Mouse (Mus musculus) ES-Bruce4 (cell line): ENCODE data around the gene Nbea. TPM values are rescaled to one million over a fixed set of nuclear protein-coding genes. Genes with fewer than 3 reads are reported as not detected.
"Not testable (repeated sequence)": the region's sequence is repeated elsewhere in the genome, so short reads cannot be mapped to it uniquely, and the experiment has no call there.

Experiments
- H3K27ac ChIP-seq: 2 replicates; pipeline ENCODE4 v1.5.1; 2012; ENCODE audit warnings: low read length, inconsistent platforms; ENCODE audit not compliant: insufficient read depth
- H3K27me3 ChIP-seq: 2 replicates; pipeline ENCODE4 v1.6.1; 2012; ENCODE audit warnings: mild to moderate bottlenecking, low read length, inconsistent platforms; ENCODE audit not compliant: control insufficient read depth, poor library complexity, insufficient read depth, severe bottlenecking
- H3K36me3 ChIP-seq: 2 replicates; pipeline ENCODE4 v1.6.1; 2012; ENCODE audit warnings: inconsistent platforms, mild to moderate bottlenecking, low read length, moderate library complexity; ENCODE audit not compliant: control insufficient read depth, poor library complexity, insufficient read depth, severe bottlenecking
- H3K4me1 ChIP-seq: one replicate; pipeline ENCODE4 v1.8.1; 2011; ENCODE audit warnings: low read length; ENCODE audit not compliant: control insufficient read depth, insufficient read depth
- H3K4me3 ChIP-seq: 2 replicates; pipeline ENCODE4 v1.5.1; 2011; ENCODE audit warnings: low read depth, mild to moderate bottlenecking, low read length
- H3K9ac ChIP-seq: 2 replicates; pipeline ENCODE4 v1.6.1; 2012; ENCODE audit warnings: low read depth, mild to moderate bottlenecking, inconsistent platforms; ENCODE audit not compliant: poor library complexity, severe bottlenecking
- H3K9me3 ChIP-seq: replicated peaks from 2 replicates; pipeline ENCODE4 v1.6.1; 2012; ENCODE audit warnings: mild to moderate bottlenecking, low read length, inconsistent platforms; ENCODE audit not compliant: control insufficient read depth, poor library complexity, insufficient read depth, severe bottlenecking
- CTCF ChIP-seq: IDR thresholded peaks from one replicate; pipeline ENCODE4 v1.8.1; 2011; ENCODE audit warnings: low read depth, low read length
- EP300 ChIP-seq: IDR thresholded peaks from 2 replicates; pipeline ENCODE4 v1.6.1; 2011; ENCODE audit warnings: low read depth, low read length; ENCODE audit not compliant: insufficient read depth
- POLR2A ChIP-seq: IDR thresholded peaks from one replicate; pipeline ENCODE4 v1.8.1; 2011; ENCODE audit warnings: low read length; ENCODE audit not compliant: insufficient read depth
- polyA plus RNA-seq: library from polyadenylated mRNA; stranded (reverse); fragments of >200 nt; gene quantifications from 2 replicates; pipeline ENCODE4 v1.2.4, GENCODE M21; 2011; ENCODE audit warnings: low read depth; ENCODE audit not compliant: missing spikeins, insufficient read depth, insufficient read length

Nbea gene
- polyA plus RNA-seq, 1 experiment, result 6.1 TPM

- no peaks in the 10 kb centered on the region for H3K4me1 ChIP-seq
- H3K4me3 ChIP-seq, result no peak overlapping the region
- no peaks in the 10 kb centered on the region for H3K36me3 ChIP-seq
- no peak overlapping the region for H3K27ac ChIP-seq
- no peaks in the 10 kb centered on the region for H3K9me3 ChIP-seq
- H3K27me3 ChIP-seq, result no peaks in the 10 kb centered on the region
- no peak overlapping the region for H3K9ac ChIP-seq
- TF ChIP-seq POLR2A (no peak), EP300 (no peak), CTCF (no peak)
These were observed 183.2 kb downstream of the Nbea start for GRCm38 (mm10) chr3:56000259-56000658.

- TF ChIP-seq EP300, result no peak
- TF ChIP-seq CTCF, result no peak
- TF ChIP-seq POLR2A, result no peak
- no peaks in the 10 kb centered on the region for H3K4me1 ChIP-seq
- no peak overlapping the region for H3K27ac ChIP-seq
- no peaks in the 10 kb centered on the region for H3K27me3 ChIP-seq
- no peak overlapping the region for H3K4me3 ChIP-seq
- no peak overlapping the region for H3K9ac ChIP-seq
- no peaks in the 10 kb centered on the region for H3K36me3 ChIP-seq
- no peaks in the 10 kb centered on the region for H3K9me3 ChIP-seq
These were observed 205.1 kb downstream of the Nbea start for GRCm38 (mm10) chr3:55978361-55978760.

DNA sequence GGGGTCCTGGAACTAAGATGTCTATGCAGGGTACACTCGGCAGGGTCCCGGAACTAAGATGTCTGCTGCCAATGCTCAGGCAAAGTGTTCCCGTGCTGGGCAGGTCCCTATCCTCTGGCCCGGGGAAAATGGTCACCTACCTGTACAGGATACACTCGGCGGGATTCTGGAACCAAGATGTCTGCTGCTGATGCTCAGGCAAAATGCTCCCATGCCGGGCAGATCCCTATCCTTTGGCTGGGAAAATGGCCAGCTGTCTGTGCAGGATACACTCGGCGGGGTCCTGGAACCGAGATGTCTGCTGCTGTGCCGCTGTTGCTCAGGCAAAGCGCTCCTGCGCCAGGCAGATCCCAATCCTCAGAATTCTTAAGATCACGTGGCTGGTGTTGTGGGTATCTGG, 206.5 kb downstream of the Nbea start:
- H3K4me1 ChIP-seq, H3K36me3 ChIP-seq, H3K27ac ChIP-seq, H3K9me3 ChIP-seq, H3K27me3 ChIP-seq: not testable (repeated sequence)
- peak overlapping the region; percentile 91 for H3K4me3 ChIP-seq
- peak overlapping the region; percentile 72 for H3K9ac ChIP-seq

DNA sequence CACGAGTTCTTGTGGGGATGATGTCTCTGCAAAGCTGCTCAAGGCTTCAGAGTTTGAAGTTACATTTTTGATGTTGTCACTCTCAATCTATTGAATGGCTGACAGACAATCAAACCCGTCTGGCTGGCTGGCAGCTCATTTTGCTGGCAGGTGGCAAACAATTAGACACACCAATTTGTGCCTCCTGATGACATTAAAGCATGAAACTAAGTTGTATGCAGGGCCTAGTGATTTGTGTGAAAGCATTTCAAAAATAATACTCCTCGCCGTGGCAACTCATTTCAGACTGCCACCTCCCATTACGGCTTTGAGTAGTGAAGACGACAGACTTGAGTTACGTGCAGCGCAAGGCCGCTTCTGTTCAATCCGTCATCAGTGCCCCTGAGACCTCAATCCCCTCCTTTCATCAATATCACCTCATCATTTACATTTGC, 217.8 kb downstream of the Nbea start:
- H3K27ac ChIP-seq, result no peak overlapping the region
- no peaks in the 10 kb centered on the region for H3K36me3 ChIP-seq
- no peaks in the 10 kb centered on the region for H3K9me3 ChIP-seq
- TF ChIP-seq CTCF, result no peak
- no peak for TF ChIP-seq POLR2A
- no peak for TF ChIP-seq EP300
- H3K4me3 ChIP-seq, result no peak overlapping the region
- no peaks in the 10 kb centered on the region for H3K4me1 ChIP-seq
- H3K27me3 ChIP-seq, result no peaks in the 10 kb centered on the region
- H3K9ac ChIP-seq, result no peak overlapping the region

DNA sequence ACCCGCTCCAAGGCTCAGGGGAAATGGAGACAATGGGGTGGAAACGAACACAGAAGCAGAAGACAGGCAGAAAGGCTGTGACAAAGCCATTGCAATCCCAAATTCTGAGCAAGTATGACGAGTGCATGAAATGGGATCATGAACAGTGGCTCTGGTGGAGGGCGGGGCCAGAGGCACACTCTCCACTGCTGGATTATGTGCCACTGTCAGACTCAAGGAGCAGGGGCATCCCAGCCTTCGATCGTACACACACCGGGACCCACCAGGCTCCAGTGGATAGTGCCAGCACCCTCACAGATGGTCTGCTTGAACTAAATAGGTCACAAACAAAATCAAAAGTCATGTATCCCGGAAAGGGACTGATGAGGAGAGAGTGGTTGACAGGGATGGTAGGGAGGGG, 220.5 kb downstream of the Nbea start:
- Histone ChIP-seq H3K4me3 (no peak overlapping the region), H3K27ac (no peak overlapping the region), H3K9me3 (no peaks in the 10 kb centered on the region), H3K36me3 (no peaks in the 10 kb centered on the region), H3K27me3 (no peaks in the 10 kb centered on the region), H3K4me1 (no peaks in the 10 kb centered on the region), H3K9ac (no peak overlapping the region)
- TF ChIP-seq POLR2A (no peak), CTCF (no peak), EP300 (no peak)

GRCm38 (mm10) chr3:55949994-55950393, 233.5 kb downstream of the Nbea start:
- TF ChIP-seq CTCF (no peak), EP300 (no peak), POLR2A (no peak)
- Histone ChIP-seq H3K27me3 (no peaks in the 10 kb centered on the region), H3K4me3 (no peak overlapping the region), H3K9ac (no peak overlapping the region), H3K4me1 (no peaks in the 10 kb centered on the region), H3K27ac (no peak overlapping the region), H3K36me3 (no peaks in the 10 kb centered on the region), H3K9me3 (no peaks in the 10 kb centered on the region)
